Mouse (Mus musculus) adipose tissue, adult 10 weeks (tissue): ENCODE results near the gene Pcnx. TPM values are rescaled to one million over a fixed set of nuclear protein-coding genes. Genes with fewer than 3 reads are reported as not detected.

Experiments used
- polyA plus RNA-seq: library from polyadenylated mRNA; stranded (reverse); fragments of 350-450 nt; fragmentation: Illumina TruSeq; extraction: RNeasy Lipid Tissue Mini Kit (QIAGEN cat#74804); gene quantifications from one replicate; pipeline ENCODE4 v1.2.3, GENCODE M21; 2014; ENCODE audit warnings: low read depth, low replicate concordance

The Pcnx gene
- 46.8 TPM for polyA plus RNA-seq

GRCm38 (mm10) chr12:81859351-81860307 lies at the start of gene Pcnx:
Gene Pcnx, plus strand, starts transcription at chr12:81860023.

Other genes with a start within 250 kb of the Pcnx start
- 4.0 TPM for gene Ttc9, start 228.8 kb upstream of the Pcnx start, polyA plus RNA-seq
- 2.1 TPM for gene Map3k9, start 78.8 kb upstream of the Pcnx start, polyA plus RNA-seq